Mouse (Mus musculus) liver, embryonic 11.5 days (tissue): ENCODE data around the gene Ppp3cb. TPM values are rescaled to one million over a fixed set of nuclear protein-coding genes. Genes with fewer than 3 reads are reported as not detected.
A peak's percentile ranks its signal among the peaks of the same experiment; 100 is the strongest.
"Not testable (repeated sequence)": the region's sequence is repeated elsewhere in the genome, so short reads cannot be mapped to it uniquely, and the experiment has no call there.

Experiments used
- ATAC-seq: fragments of 200-750 bp; cut with Nextera tagmentation; replicated peaks from 2 replicates; pipeline ENCODE4 v1.8.0; 2017; ENCODE audit warnings: moderate number of reproducible peaks, mild to moderate bottlenecking, moderate TSS enrichment, moderate library complexity; ENCODE audit not compliant: low FRiP score
- DNase-seq: peaks from one replicate; pipeline ENCODE4 v3.0.0-alpha.2; 2017; ENCODE audit warnings: low spot score
- H3K27ac ChIP-seq: fragments of 300-500 bp; sonication (generic); 2 replicates; pipeline ENCODE4 v1.5.1; 2014; ENCODE audit warnings: mild to moderate bottlenecking, low read depth, low read length, control low read depth
- H3K27me3 ChIP-seq: fragments of 300-500 bp; sonication (generic); replicated peaks from 2 replicates; pipeline ENCODE4 v1.6.1; 2014; ENCODE audit warnings: low read length, mixed read lengths; ENCODE audit not compliant: control insufficient read depth, insufficient read depth
- H3K36me3 ChIP-seq: fragments of 300-500 bp; sonication (generic); 2 replicates; pipeline ENCODE4 v1.6.1; 2014; ENCODE audit warnings: mild to moderate bottlenecking, low read length, moderate library complexity, mixed read lengths; ENCODE audit not compliant: control insufficient read depth, insufficient read depth
- H3K4me1 ChIP-seq: fragments of 300-500 bp; sonication (generic); replicated peaks from 2 replicates; pipeline ENCODE4 v1.6.1; 2014; ENCODE audit warnings: low read length, mixed read lengths; ENCODE audit not compliant: control insufficient read depth, insufficient read depth
- H3K4me2 ChIP-seq: fragments of 300-500 bp; sonication (generic); 2 replicates; pipeline ENCODE4 v1.6.1; 2014; ENCODE audit warnings: mild to moderate bottlenecking, control low read depth, moderate library complexity
- H3K4me3 ChIP-seq: fragments of 300-500 bp; sonication (generic); 2 replicates; pipeline ENCODE4 v1.5.1; 2014; ENCODE audit warnings: low read depth, low read length, control low read depth
- H3K9ac ChIP-seq: fragments of 300-500 bp; sonication (generic); 2 replicates; pipeline ENCODE4 v1.6.1; 2014; ENCODE audit warnings: low read depth, low read length, control low read depth
- H3K9me3 ChIP-seq: fragments of 300-500 bp; sonication (generic); 2 replicates; pipeline ENCODE4 v1.6.1; 2016; ENCODE audit warnings: low read length, inconsistent platforms, mixed read lengths; ENCODE audit not compliant: control insufficient read depth
- WGBS: fragments of 180-500 bp; shearing (Covaris S2); extraction: QIAGEN DNeasy Blood & Tissue Kit; methylation state at CpG from one replicate; pipeline ENCODE4 v1.1.7; 2014; 5-methylcytosine and 5-hydroxymethylcytosine counted together
- polyA plus RNA-seq: library from polyadenylated mRNA; unstranded; fragments of >200 nt; fragmentation: Nextera tagmentation; extraction: Ambion mirVana; gene quantifications from 2 replicates; pipeline ENCODE4 v1.2.1, GENCODE M21; 2014

The Ppp3cb gene
- 41.9 and 42.0 TPM in 2 replicates for polyA plus RNA-seq

- H3K27me3 ChIP-seq, result no peaks in the 10 kb centered on the region
- peak within 1 kb of the TSS; percentile 94 for H3K9ac ChIP-seq
- WGBS, result under 1% methylated on average over 26 of the region's 29 CpGs
- peaks cover 8% of the 10 kb centered on the region; the same call in 1 of the 2 replicates for H3K4me1 ChIP-seq
- H3K9me3 ChIP-seq, result no peaks in the 10 kb centered on the region
- ATAC-seq (peak; percentile 82), DNase-seq (peak; percentile 90)
- H3K4me2 ChIP-seq, result peak within 1 kb of the TSS; percentile 71
- peak within 1 kb of the TSS; percentile 98 for H3K27ac ChIP-seq
- H3K4me3 ChIP-seq, result peak within 1 kb of the TSS; percentile 82
- H3K36me3 ChIP-seq, result no peaks in the 10 kb centered on the region; the same call in 1 of the 2 replicates
These were observed at the start of gene Ppp3cb for GRCm38 (mm10) chr14:20546415-20546814. Gene Ppp3cb (minus strand): TSS chr14:20546573.

- Histone ChIP-seq H3K36me3 (no peaks in the 10 kb centered on the region), H3K9ac (no peak overlapping the region), H3K27ac (no peak overlapping the region), H3K4me2 (no peak overlapping the region), H3K4me1 (peaks cover 17% of the 10 kb centered on the region), H3K4me3 (no peak overlapping the region), H3K27me3 (no peaks in the 10 kb centered on the region), H3K9me3 (no peaks in the 10 kb centered on the region)
- 72% methylated on average over 3 of the region's 3 CpGs for WGBS
- ATAC-seq (no peak), DNase-seq (no peak)
These were observed 49.4 kb upstream of the Ppp3cb start for GRCm38 (mm10) chr14:20595781-20596180.

- no peak overlapping the region for H3K4me3 ChIP-seq
- peaks cover 6% of the 10 kb centered on the region; the same call in 1 of the 2 replicates for H3K4me1 ChIP-seq
- no peaks in the 10 kb centered on the region for H3K27me3 ChIP-seq
- peak overlapping the region; percentile 11; the same call in 1 of the 2 replicates for H3K4me2 ChIP-seq
- 47% methylated on average over 5 of the region's 5 CpGs for WGBS
- DNase-seq (no peak), ATAC-seq (peak; percentile 45; the same call in 1 of the 2 replicates)
- no peaks in the 10 kb centered on the region for H3K36me3 ChIP-seq
- no peak overlapping the region for H3K27ac ChIP-seq
- peak overlapping the region; percentile 18; the same call in 1 of the 2 replicates for H3K9ac ChIP-seq
- H3K9me3 ChIP-seq, result no peaks in the 10 kb centered on the region
These were observed 41.1 kb upstream of the Ppp3cb start for GRCm38 (mm10) chr14:20587458-20587857.

- no peak overlapping the region for H3K27ac ChIP-seq
- H3K9me3 ChIP-seq, result no peaks in the 10 kb centered on the region
- H3K27me3 ChIP-seq, result no peaks in the 10 kb centered on the region
- no peak overlapping the region for H3K4me2 ChIP-seq
- peaks cover 2% of the 10 kb centered on the region; the same call in 1 of the 2 replicates for H3K36me3 ChIP-seq
- DNase-seq, result no peak
- WGBS, result 76% methylated on average over 6 of the region's 6 CpGs
- no peak overlapping the region for H3K4me3 ChIP-seq
- no peak overlapping the region for H3K9ac ChIP-seq
- no peak for ATAC-seq
- no peaks in the 10 kb centered on the region for H3K4me1 ChIP-seq
These were observed 32.5 kb upstream of the Ppp3cb start for GRCm38 (mm10) chr14:20578822-20579407.

GRCm38 (mm10) chr14:20576179-20576578 lies 29.8 kb upstream of the Ppp3cb start:
- ATAC-seq (no peak), DNase-seq (no peak)
- no peak overlapping the region for H3K4me3 ChIP-seq
- no peak overlapping the region for H3K27ac ChIP-seq
- no peak overlapping the region for H3K9ac ChIP-seq
- H3K4me1 ChIP-seq, result no peaks in the 10 kb centered on the region
- H3K9me3 ChIP-seq, result no peaks in the 10 kb centered on the region
- H3K27me3 ChIP-seq, result no peaks in the 10 kb centered on the region
- no peaks in the 10 kb centered on the region; the same call in 1 of the 2 replicates for H3K36me3 ChIP-seq
- 53% methylated on average over 7 of the region's 7 CpGs for WGBS
- no peak overlapping the region for H3K4me2 ChIP-seq

- not testable (repeated sequence) for ATAC-seq
These were observed 26.8 kb upstream of the Ppp3cb start for GRCm38 (mm10) chr14:20573196-20573595.

GRCm38 (mm10) chr14:20565256-20566021 lies 19.1 kb upstream of the Ppp3cb start:
- H3K9ac ChIP-seq, result no peak overlapping the region
- H3K27me3 ChIP-seq, result no peaks in the 10 kb centered on the region
- 38% methylated on average over 9 of the region's 9 CpGs for WGBS
- H3K4me2 ChIP-seq, result no peak overlapping the region
- ATAC-seq, result no peak
- no peak overlapping the region for H3K4me3 ChIP-seq
- no peaks in the 10 kb centered on the region for H3K9me3 ChIP-seq
- no peak for DNase-seq
- no peak overlapping the region for H3K27ac ChIP-seq
- H3K36me3 ChIP-seq, result peaks cover 4% of the 10 kb centered on the region; the same call in 1 of the 2 replicates
- H3K4me1 ChIP-seq, result no peaks in the 10 kb centered on the region

More at GRCm38 (mm10) chr14:20573196-20573595, 26.8 kb upstream of the Ppp3cb start:
- not testable (repeated sequence) for H3K27me3 ChIP-seq, H3K4me3 ChIP-seq, H3K36me3 ChIP-seq, H3K4me1 ChIP-seq, H3K4me2 ChIP-seq, H3K9ac ChIP-seq, H3K9me3 ChIP-seq, DNase-seq, H3K27ac ChIP-seq
- WGBS, result 84% methylated on average over 3 of the region's 3 CpGs

GRCm38 (mm10) chr14:20564692-20565091 lies 18.3 kb upstream of the Ppp3cb start:
- DNase-seq (no peak), ATAC-seq (no peak)
- H3K9me3 ChIP-seq, result no peaks in the 10 kb centered on the region
- 69% methylated on average over 12 of the region's 12 CpGs for WGBS
- no peaks in the 10 kb centered on the region for H3K27me3 ChIP-seq
- peaks cover 4% of the 10 kb centered on the region; the same call in 1 of the 2 replicates for H3K36me3 ChIP-seq
- no peak overlapping the region for H3K4me2 ChIP-seq
- no peak overlapping the region for H3K4me3 ChIP-seq
- no peak overlapping the region for H3K9ac ChIP-seq
- no peaks in the 10 kb centered on the region for H3K4me1 ChIP-seq
- H3K27ac ChIP-seq, result no peak overlapping the region
